Mouse (Mus musculus) midbrain, embryonic 16.5 days (tissue): ENCODE data around the gene Grm8. TPM values are rescaled to one million over a fixed set of nuclear protein-coding genes. Genes with fewer than 3 reads are reported as not detected.

Source experiments
- ATAC-seq: fragments of 200-750 bp; cut with Nextera tagmentation; 2 replicates; pipeline ENCODE4 v1.8.0; 2017; ENCODE audit warnings: moderate TSS enrichment
- H3K27ac ChIP-seq: fragments of 300-500 bp; sonication (generic); 2 replicates; pipeline ENCODE4 v1.5.1; 2014; ENCODE audit warnings: mild to moderate bottlenecking, low read length, mixed read lengths
- H3K27me3 ChIP-seq: fragments of 300-500 bp; sonication (generic); 2 replicates; pipeline ENCODE4 v1.6.1; 2014; ENCODE audit warnings: low read depth, low read length, mixed read lengths; ENCODE audit not compliant: control insufficient read depth, insufficient read depth
- H3K36me3 ChIP-seq: fragments of 300-500 bp; sonication (generic); 2 replicates; pipeline ENCODE4 v1.6.1; 2014; ENCODE audit warnings: mild to moderate bottlenecking, low read length, moderate library complexity, mixed read lengths; ENCODE audit not compliant: control insufficient read depth, insufficient read depth
- H3K4me1 ChIP-seq: fragments of 300-500 bp; sonication (generic); 2 replicates; pipeline ENCODE4 v1.6.1; 2014; ENCODE audit warnings: mild to moderate bottlenecking, low read length, mixed read lengths; ENCODE audit not compliant: control insufficient read depth, insufficient read depth
- H3K4me2 ChIP-seq: fragments of 300-500 bp; sonication (generic); 2 replicates; pipeline ENCODE4 v1.6.1; 2014; ENCODE audit warnings: mild to moderate bottlenecking, low read length, mixed read lengths
- H3K4me3 ChIP-seq: fragments of 300-500 bp; sonication (generic); 2 replicates; pipeline ENCODE4 v1.5.1; 2014; ENCODE audit warnings: low read depth, mild to moderate bottlenecking, low read length, moderate library complexity, mixed read lengths
- H3K9ac ChIP-seq: fragments of 300-500 bp; sonication (generic); 2 replicates; pipeline ENCODE4 v1.6.1; 2014; ENCODE audit warnings: low read depth, low read length, mixed read lengths
- H3K9me3 ChIP-seq: fragments of 300-500 bp; sonication (generic); replicated peaks from 2 replicates; pipeline ENCODE4 v1.6.1; 2014; ENCODE audit warnings: mild to moderate bottlenecking, low read length, mixed read lengths; ENCODE audit not compliant: control insufficient read depth, poor library complexity, severe bottlenecking
- WGBS: fragments of 180-500 bp; shearing (Covaris S2); extraction: QIAGEN DNeasy Blood & Tissue Kit; methylation state at CpG from one replicate; pipeline ENCODE4 v1.1.7; 2014; 5-methylcytosine and 5-hydroxymethylcytosine counted together
- polyA plus RNA-seq: library from polyadenylated mRNA; unstranded; fragments of >200 nt; fragmentation: Nextera tagmentation; extraction: Ambion mirVana; gene quantifications from 2 replicates; pipeline ENCODE4 v1.2.1, GENCODE M21; 2015

Grm8 gene
- polyA plus RNA-seq, 1 experiment from 2014 or later = 19.2 TPM

- H3K9me3 ChIP-seq = no peaks in the 10 kb centered on the region
- H3K4me1 ChIP-seq = no peaks in the 10 kb centered on the region
- no peaks in the 10 kb centered on the region for H3K36me3 ChIP-seq
- no peak overlapping the region for H3K27ac ChIP-seq
- no peak overlapping the region for H3K9ac ChIP-seq
- H3K4me3 ChIP-seq = no peak overlapping the region
- no peak overlapping the region for H3K4me2 ChIP-seq
- 86% methylated on average over 4 of the region's 4 CpGs for WGBS
- ATAC-seq = no peak
- H3K27me3 ChIP-seq = no peaks in the 10 kb centered on the region
These were observed 794.8 kb downstream of the Grm8 start for GRCm38 (mm10) chr6:27340131-27340530.

GRCm38 (mm10) chr6:27318575-27318974 is 816.4 kb downstream of the Grm8 start:
- Histone ChIP-seq H3K4me2 (no peak overlapping the region), H3K9me3 (no peaks in the 10 kb centered on the region), H3K4me3 (no peak overlapping the region), H3K9ac (no peak overlapping the region), H3K27ac (no peak overlapping the region), H3K36me3 (no peaks in the 10 kb centered on the region), H3K27me3 (no peaks in the 10 kb centered on the region), H3K4me1 (peaks cover 4% of the 10 kb centered on the region; the same call in 1 of the 2 replicates)
- 95% methylated on average over 1 of the region's 1 CpGs for WGBS
- no peak for ATAC-seq

- Histone ChIP-seq H3K9me3 (no peaks in the 10 kb centered on the region), H3K4me1 (peaks cover 4% of the 10 kb centered on the region; the same call in 1 of the 2 replicates), H3K27ac (no peak overlapping the region), H3K4me3 (no peak overlapping the region), H3K27me3 (no peaks in the 10 kb centered on the region), H3K36me3 (no peaks in the 10 kb centered on the region), H3K9ac (no peak overlapping the region), H3K4me2 (no peak overlapping the region)
- ATAC-seq = peak; percentile 76; the same call in 1 of the 2 replicates
- 68% methylated on average over 3 of the region's 3 CpGs for WGBS
These were observed 817.6 kb downstream of the Grm8 start for GRCm38 (mm10) chr6:27317422-27317821.

- Histone ChIP-seq H3K9me3 (no peaks in the 10 kb centered on the region), H3K36me3 (no peaks in the 10 kb centered on the region), H3K4me1 (peaks cover 4% of the 10 kb centered on the region; the same call in 1 of the 2 replicates), H3K27me3 (no peaks in the 10 kb centered on the region), H3K27ac (no peak overlapping the region), H3K9ac (no peak overlapping the region), H3K4me3 (no peak overlapping the region), H3K4me2 (no peak overlapping the region)
- WGBS = 92% methylated on average over 1 of the region's 1 CpGs
- ATAC-seq = no peak
These were observed 819.0 kb downstream of the Grm8 start for GRCm38 (mm10) chr6:27316018-27316417.

GRCm38 (mm10) chr6:27314273-27315009 is 820.5 kb downstream of the Grm8 start:
- no peaks in the 10 kb centered on the region for H3K9me3 ChIP-seq
- no peak for ATAC-seq
- H3K4me3 ChIP-seq = no peak overlapping the region
- H3K9ac ChIP-seq = no peak overlapping the region
- no peaks in the 10 kb centered on the region for H3K27me3 ChIP-seq
- H3K27ac ChIP-seq = no peak overlapping the region
- WGBS = 86% methylated on average over 5 of the region's 5 CpGs
- H3K4me1 ChIP-seq = peaks cover 4% of the 10 kb centered on the region; the same call in 1 of the 2 replicates
- no peak overlapping the region for H3K4me2 ChIP-seq
- H3K36me3 ChIP-seq = no peaks in the 10 kb centered on the region

- no peak overlapping the region for H3K4me3 ChIP-seq
These were observed 824.6 kb downstream of the Grm8 start for GRCm38 (mm10) chr6:27310401-27310800.

GRCm38 (mm10) chr6:27305351-27305750 is 829.6 kb downstream of the Grm8 start:
- Histone ChIP-seq H3K9me3 (no peaks in the 10 kb centered on the region), H3K36me3 (no peaks in the 10 kb centered on the region), H3K4me3 (no peak overlapping the region), H3K27me3 (no peaks in the 10 kb centered on the region), H3K4me2 (no peak overlapping the region), H3K9ac (no peak overlapping the region), H3K27ac (no peak overlapping the region), H3K4me1 (no peaks in the 10 kb centered on the region)
- WGBS = 73% methylated on average over 2 of the region's 2 CpGs
- no peak for ATAC-seq

More at GRCm38 (mm10) chr6:27310401-27310800, 824.6 kb downstream of the Grm8 start:
- Histone ChIP-seq H3K9me3 (no peaks in the 10 kb centered on the region), H3K27ac (no peak overlapping the region), H3K4me1 (no peaks in the 10 kb centered on the region), H3K36me3 (no peaks in the 10 kb centered on the region), H3K9ac (no peak overlapping the region), H3K27me3 (no peaks in the 10 kb centered on the region), H3K4me2 (no peak overlapping the region)
- ATAC-seq = no peak

- ATAC-seq = no peak
- H3K4me3 ChIP-seq = no peak overlapping the region
- no peak overlapping the region for H3K9ac ChIP-seq
- no peak overlapping the region for H3K4me2 ChIP-seq
- no peak overlapping the region for H3K27ac ChIP-seq
- H3K27me3 ChIP-seq = no peaks in the 10 kb centered on the region
- no peaks in the 10 kb centered on the region for H3K36me3 ChIP-seq
- H3K9me3 ChIP-seq = no peaks in the 10 kb centered on the region
- no peaks in the 10 kb centered on the region for H3K4me1 ChIP-seq
These were observed 870.0 kb downstream of the Grm8 start for GRCm38 (mm10) chr6:27264972-27265371.

GRCm38 (mm10) chr6:27262611-27263010 is 872.4 kb downstream of the Grm8 start:
- Histone ChIP-seq H3K9ac (no peak overlapping the region), H3K4me1 (no peaks in the 10 kb centered on the region), H3K4me2 (no peak overlapping the region), H3K36me3 (no peaks in the 10 kb centered on the region), H3K9me3 (no peaks in the 10 kb centered on the region), H3K4me3 (no peak overlapping the region), H3K27me3 (no peaks in the 10 kb centered on the region), H3K27ac (no peak overlapping the region)
- no peak for ATAC-seq
